Mouse (Mus musculus): Measurements from ENCODE around the gene Cbx7.

Gene Cbx7

GRCm38 (mm10) chr15:80000694-80001093 is 29.8 kb upstream of the Cbx7 start:
- DNase-seq: peak; percentile 86

- DNase-seq: peak; percentile 53
These were observed 27.1 kb upstream of the Cbx7 start for GRCm38 (mm10) chr15:79997988-79998387.

GRCm38 (mm10) chr15:79996781-79997180 is 25.9 kb upstream of the Cbx7 start:
- DNase-seq: no peak

- DNase-seq: no peak
These were observed 24.6 kb upstream of the Cbx7 start for GRCm38 (mm10) chr15:79995552-79995951.

- no peak for DNase-seq
These were observed 23.6 kb upstream of the Cbx7 start for GRCm38 (mm10) chr15:79994566-79994965.

GRCm38 (mm10) chr15:79986182-79986581 is 15.3 kb upstream of the Cbx7 start:
- no peak for DNase-seq

- no peak for DNase-seq
These were observed 14.6 kb upstream of the Cbx7 start for GRCm38 (mm10) chr15:79985471-79985870.

GRCm38 (mm10) chr15:79984152-79984551 is 13.2 kb upstream of the Cbx7 start:
- peak; percentile 76 for DNase-seq

GRCm38 (mm10) chr15:79980716-79981115 is 9.8 kb upstream of the Cbx7 start:
- peak; percentile 62 for DNase-seq

- DNase-seq: no peak
These were observed 1.3 kb upstream of the Cbx7 start for GRCm38 (mm10) chr15:79972186-79972585.

- DNase-seq: no peak
These were observed 428 bp downstream of the Cbx7 start for GRCm38 (mm10) chr15:79970491-79970890.

- DNase-seq: no peak
These were observed 3.6 kb downstream of the Cbx7 start for GRCm38 (mm10) chr15:79967346-79967745.

GRCm38 (mm10) chr15:79964376-79964775 is 6.5 kb downstream of the Cbx7 start:
- DNase-seq: no peak

- DNase-seq: no peak
These were observed 8.3 kb downstream of the Cbx7 start for GRCm38 (mm10) chr15:79962661-79963060.

- peak; percentile 38 for DNase-seq
These were observed 9.5 kb downstream of the Cbx7 start for GRCm38 (mm10) chr15:79961366-79961921.

- DNase-seq: no peak
These were observed 12.5 kb downstream of the Cbx7 start for GRCm38 (mm10) chr15:79958418-79958817.

GRCm38 (mm10) chr15:79956559-79956958 is 14.4 kb downstream of the Cbx7 start:
- DNase-seq: peak; percentile 81

- peak; percentile 63 for DNase-seq
These were observed 17.4 kb downstream of the Cbx7 start for GRCm38 (mm10) chr15:79953470-79953869.

- peak; percentile 92 for DNase-seq
These were observed 18.3 kb downstream of the Cbx7 start for GRCm38 (mm10) chr15:79952504-79953231.

GRCm38 (mm10) chr15:79951730-79952503 is 19.0 kb downstream of the Cbx7 start:
- peak; percentile 77 for DNase-seq

- no peak for DNase-seq
These were observed 19.7 kb downstream of the Cbx7 start for GRCm38 (mm10) chr15:79951226-79951625.

- DNase-seq: peak; percentile 83
These were observed 20.5 kb downstream of the Cbx7 start for GRCm38 (mm10) chr15:79950250-79951025.

- DNase-seq: no peak
These were observed 23.2 kb downstream of the Cbx7 start for GRCm38 (mm10) chr15:79947681-79948080.
